Mouse (Mus musculus): ENCODE measurements around the gene Ube2f.

Gene Ube2f

DNA sequence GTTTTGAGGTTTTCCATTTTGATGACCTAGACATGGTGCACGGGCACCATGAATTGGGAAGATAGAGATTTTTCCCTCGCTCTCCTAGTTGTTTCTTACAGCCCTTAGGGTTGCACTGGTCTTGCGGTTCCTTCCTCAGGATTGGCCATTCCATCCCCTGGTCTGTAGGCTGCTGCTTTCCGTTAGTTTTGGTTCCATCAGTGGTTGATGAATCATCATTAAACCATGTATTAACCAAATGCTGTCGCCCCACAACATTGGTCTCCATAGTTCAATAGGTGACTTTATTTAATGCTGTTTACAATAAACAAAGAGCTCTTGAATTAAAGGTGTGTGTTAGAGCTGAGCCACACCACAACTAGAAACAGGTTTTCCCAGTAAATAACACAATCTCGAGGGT, 12.4 kb upstream of the Ube2f start:
- DNase-seq = no peak

DNA sequence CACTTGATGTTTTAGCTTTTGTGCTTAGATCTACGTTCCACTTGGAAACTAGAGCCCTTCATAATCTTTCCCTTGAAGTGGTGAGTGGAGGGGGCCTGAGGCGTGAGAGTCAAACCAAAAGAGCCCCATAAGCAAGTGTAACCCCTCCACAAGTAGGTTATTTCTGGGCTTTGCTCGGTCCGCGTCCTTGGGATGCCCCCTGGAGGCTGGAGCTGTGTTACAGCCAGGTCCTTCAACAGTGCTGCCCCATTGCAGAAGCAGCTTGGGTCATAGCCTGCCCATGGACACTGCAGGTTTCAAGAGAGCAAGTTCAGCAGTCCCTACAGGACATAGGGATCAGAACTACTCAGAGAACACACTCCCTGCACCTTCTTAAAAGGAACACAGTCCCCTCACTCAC, 11.0 kb upstream of the Ube2f start:
- DNase-seq = peak; percentile 77 to 78

DNA sequence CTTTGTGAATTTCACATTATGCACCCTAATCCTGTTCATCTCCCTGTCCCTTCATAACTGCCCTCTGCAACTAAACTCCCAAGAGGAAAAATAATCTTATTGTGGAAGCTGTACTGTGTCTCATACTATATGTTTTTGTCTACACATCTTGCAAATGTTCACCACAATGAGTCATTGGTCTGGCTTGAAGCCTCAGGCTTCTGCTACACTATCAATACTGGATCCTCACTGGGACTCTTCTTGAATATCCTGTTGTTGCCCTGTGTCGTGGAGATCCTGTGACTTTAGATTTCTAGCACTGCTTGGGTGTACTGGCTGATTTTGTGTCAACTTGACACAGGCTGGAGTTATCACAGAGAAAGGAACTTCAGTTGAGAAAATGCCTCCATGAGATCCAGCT, 10.3 kb upstream of the Ube2f start:
- no peak for DNase-seq

- DNase-seq = no peak
Measured at GRCm38 (mm10) chr1:91240685-91241084, 9.4 kb upstream of the Ube2f start.

DNA sequence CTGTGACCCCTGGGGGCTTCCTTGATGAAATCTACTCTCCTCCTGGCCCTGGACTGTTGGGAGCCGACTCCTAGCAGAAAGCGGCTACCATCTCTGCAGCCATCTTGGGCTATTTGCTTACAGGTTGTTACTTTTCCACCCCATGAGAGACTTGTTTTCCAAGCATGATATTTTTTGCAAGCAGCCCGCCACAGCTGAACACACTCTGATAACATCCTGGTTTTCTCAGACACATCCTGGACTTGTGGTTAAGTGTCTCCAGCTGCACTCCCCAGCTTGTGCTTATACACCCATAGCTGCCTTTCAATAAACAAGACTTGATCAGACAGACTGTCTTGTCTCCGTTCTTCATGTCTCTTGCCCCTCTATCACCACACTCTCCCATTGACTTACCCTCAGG, 8.9 kb upstream of the Ube2f start:
- no peak for DNase-seq

DNA sequence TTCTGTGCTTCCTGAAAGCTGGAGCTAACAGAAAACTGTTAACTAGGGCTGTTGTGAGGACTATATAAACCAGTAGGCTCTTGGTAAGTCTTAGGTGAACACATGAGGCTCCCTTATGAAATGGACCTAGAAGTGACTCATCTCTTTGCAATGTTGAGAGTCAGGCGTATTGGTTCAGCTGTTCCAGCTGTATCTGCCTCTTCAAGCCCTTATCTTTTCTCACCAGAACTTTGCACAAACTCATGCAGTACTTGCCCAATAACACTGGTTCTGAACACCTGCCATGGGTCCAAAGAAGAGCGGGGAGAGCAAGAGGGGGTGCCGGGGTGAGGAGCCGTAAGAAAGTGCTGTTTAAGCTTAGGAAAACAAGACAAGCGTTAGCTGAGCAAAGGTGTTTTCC, 1.9 kb upstream of the Ube2f start:
- no peak for DNase-seq

GRCm38 (mm10) chr1:91248970-91249369, 1.1 kb upstream of the Ube2f start:
- DNase-seq = no peak

- peak; percentile 33 to 54 for DNase-seq
Measured at GRCm38 (mm10) chr1:91250415-91251147, 477 bp downstream of the Ube2f start.

DNA sequence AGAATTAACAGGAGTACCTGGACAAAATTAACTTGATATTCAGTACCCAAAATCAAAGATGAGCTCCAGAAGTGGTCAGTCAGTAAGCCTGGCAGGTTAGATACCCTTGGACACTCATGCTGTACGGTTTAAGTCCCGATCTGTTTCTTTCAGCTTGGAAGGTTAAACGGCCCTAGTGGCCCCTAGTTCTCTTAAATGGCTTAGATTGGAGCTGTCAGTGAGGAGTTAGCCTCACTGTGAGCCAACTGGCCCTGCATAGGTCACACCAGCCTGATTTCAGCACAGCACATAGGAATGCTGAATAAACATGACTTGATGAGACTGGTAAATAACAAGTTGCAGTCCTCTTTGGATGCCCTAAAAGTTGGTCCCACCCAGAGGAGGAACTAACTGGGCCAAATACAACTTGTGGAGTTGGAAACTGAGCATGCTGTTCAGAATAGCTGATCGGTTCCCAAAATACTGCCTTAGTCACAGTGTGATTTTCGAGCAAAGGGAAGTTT, 1.1 kb downstream of the Ube2f start:
- DNase-seq = no peak

DNA sequence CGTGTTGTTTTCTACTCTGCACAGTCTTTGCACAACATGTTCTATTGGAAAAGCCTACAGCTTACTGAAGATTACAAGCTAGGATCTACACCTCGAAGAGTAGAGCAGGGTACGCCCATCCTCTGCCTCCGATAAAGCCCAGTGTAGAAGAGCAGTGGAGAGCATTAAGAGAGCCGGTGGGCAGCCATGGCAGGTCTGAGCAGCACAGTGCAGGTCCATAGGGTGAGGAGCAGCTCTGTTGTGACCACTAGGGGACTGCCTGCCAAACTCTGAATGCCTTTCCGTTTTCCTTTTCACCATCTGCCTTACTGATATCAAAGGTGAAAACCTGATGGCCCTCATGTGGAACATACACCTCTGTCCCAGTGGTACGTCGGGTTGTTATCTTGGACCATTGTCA, 1.8 kb downstream of the Ube2f start:
- no peak for DNase-seq

GRCm38 (mm10) chr1:91257918-91258317, 7.8 kb downstream of the Ube2f start:
- no peak for DNase-seq

- DNase-seq = no peak
Measured at GRCm38 (mm10) chr1:91259794-91260193, 9.7 kb downstream of the Ube2f start.

DNA sequence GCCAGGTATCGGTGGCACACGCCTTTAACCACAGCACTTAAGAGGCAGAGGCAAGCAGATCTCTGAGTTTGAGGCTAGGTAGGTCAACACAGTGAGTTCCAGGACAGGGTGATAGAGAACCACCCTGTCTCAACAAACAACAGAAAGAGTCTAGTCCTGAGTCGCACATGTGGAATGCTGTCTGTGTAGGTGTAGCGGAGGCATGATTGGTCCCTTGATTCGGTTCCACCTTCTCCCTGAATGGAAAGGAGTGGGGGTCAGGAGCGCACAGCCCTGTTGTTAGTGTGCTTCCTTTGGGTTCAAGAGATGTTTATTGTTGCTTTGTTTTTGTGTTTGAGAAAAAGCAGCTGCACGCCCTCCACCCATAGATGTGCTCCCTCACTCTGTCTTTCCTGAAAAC, 12.4 kb downstream of the Ube2f start:
- DNase-seq = no peak

DNA sequence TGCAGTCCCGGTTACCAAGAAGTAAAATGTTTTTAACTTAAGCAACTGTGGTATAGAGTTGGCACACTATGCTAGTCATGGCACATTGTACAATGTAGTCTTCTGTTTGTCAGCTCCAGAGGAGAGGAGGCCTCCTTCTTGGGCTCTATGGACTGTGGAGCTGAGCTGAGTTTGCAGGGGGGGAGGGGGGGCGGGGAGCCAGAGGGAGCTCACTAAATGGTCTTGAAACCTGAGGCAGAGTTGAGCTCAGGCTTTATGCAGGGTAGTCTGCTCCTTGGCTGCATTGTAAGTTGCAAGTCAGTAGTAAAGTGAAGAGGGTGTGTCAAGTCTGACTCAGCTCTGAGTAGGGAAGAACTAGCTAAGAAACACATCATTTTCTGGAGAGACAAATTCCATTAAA, 22.2 kb downstream of the Ube2f start:
- DNase-seq = no peak

DNA sequence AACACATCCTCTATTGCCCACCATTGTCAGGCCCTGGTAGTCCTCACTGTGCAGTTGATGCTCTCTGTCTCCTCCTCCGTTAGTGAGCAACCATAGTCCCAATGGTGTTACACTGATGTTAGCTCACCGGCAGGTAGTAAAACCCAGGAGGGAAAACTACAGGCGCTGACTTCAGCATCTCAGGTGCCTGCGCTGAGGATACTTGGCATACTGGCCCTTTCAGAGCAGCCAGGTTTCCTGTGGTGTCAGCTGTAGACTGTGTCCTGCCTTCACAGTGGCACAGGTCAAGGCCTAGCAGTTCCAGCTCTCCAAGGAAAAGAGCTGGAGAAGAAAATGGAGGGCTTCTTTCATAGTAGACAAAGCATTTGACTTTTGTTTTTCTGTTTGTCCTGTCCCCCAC, 26.5 kb downstream of the Ube2f start:
- no peak for DNase-seq

- no peak for DNase-seq
Measured at GRCm38 (mm10) chr1:91277480-91277879, 27.4 kb downstream of the Ube2f start.

DNA sequence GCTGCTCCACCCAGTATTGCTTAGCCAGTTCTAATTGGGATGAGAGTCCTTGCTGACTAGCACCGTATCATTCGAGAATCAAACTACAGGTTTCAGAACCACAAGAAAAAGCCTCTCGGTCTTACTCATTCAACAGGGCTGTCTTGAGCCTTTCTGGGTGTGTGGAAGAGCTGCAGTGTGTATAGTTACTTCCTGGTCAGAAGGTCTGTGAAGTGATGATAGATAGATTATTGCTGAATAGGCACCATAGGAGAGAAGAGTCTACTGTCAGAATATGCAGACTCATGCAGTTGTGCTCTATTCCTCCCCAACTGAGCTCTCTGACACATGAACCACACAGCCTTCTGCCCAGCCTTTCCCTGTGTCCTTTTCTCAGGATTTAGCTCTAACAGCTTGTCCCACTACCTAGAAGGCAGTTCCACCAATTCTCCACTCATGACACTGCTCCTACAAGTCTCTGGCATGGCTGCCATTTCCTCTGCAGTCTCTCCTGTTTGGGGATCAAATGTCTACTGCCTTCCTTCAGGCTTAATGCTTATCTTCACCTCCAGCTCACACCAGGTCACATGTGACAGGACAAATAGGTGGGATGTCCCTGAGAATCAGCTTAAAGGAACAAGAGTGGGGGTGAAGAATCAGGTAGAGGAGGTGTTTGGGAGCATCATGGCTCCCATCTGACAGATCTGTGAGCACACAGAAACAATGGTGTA, 28.5 kb downstream of the Ube2f start:
- no peak for DNase-seq

DNA sequence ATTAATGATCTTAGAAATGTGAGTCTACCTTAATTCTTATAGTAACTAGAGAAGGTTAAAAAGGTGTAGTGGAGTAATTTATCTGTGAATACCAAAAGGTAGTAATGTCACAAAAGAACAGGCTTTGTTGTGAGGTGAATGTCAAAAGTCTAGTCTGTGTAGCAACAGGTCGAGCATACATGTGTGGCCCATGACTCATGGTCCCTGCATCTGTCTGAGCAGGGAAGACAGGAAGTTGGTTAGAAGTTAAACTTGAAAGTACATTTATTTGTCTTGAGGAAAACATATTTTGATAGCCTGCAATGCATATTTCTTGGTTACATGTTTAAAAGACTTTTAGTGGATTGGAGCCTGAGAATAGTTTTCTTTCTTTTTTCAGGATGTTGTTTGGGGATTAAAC, 29.0 kb downstream of the Ube2f start:
- no peak for DNase-seq

DNA sequence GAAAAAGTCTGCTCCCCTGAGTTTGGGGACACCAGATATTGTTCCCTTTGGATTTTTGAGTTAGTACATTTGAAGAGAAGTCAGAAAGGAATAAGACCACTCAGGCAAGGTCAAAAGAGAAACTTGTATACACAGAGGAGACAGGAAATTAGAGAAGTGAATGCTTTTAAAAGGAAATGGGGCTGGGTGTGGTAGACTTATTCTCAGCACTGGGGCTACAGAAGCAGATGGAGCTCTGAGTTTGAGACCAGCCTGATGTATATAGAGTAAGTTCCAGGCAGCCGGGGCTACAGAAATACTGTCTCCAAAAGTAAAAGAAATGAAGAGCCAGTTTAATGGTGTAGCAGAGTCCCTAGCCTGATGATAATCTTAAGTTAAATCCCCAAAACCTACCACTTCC, 32.5 kb downstream of the Ube2f start:
- no peak for DNase-seq

DNA sequence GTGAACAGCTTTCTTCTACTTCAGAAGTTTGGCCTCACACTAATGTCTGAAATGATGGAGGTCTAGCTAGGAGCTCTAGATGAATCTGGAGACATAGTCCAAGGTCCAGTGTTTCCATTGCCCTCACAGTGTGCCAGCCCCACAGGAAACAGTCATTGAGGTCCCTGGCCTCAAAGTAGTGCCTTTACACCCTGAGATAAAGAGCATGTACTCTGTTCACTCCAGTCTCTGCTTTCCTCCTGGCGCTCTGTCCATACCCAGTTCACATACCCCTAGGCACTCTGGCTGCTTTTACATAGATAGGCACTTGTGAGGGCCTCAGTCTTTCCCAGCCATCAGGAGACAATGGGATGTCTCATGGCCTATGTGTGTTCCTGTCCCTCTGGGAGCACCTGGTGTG, 39.3 kb downstream of the Ube2f start:
- no peak for DNase-seq

DNA sequence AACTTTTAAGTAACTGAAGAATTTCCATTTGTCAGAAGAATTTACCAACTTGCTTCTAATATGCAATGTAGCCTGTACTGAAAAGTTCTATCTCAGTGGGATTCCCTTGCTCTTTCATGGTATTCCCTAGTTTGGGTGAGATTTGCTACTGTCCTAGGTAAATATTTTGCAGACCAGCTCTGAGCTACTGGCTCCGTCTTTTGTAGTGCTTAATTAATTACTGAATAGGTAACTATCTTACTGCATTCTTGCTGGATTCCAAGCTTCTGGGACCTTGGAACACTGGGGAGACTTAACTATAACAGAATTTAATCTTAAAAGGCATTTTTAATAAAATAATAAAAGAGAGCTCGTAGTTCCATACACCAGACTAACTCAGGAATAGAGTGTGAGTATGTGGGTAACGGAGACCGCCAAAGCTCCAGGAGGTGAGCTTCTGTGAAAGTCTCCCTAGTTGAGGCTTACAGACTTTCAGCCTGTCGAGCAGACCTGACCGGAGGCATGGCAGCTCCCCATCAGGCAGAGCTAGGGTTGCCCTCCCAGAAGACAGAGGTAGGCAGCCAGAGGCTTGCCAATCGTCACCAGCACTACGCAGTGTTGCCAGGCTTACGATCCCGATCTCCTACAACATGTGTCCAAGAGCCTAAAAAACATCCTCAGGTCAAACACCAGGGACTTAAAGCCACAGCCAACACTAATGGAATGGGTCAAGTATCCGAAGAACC, 42.2 kb downstream of the Ube2f start:
- DNase-seq = no peak

- DNase-seq = no peak
Measured at GRCm38 (mm10) chr1:91295544-91295943, 45.4 kb downstream of the Ube2f start.

- DNase-seq = peak; percentile 91 to 93
Measured at GRCm38 (mm10) chr1:91297799-91298744, 48.0 kb downstream of the Ube2f start, which contains the start of gene Scly. Gene Scly (plus strand): TSS chr1:91298338.

Data from thymus, postnatal 36 days (tissue).